Mouse (Mus musculus) mouse embryonic stem cell (cell line): ENCODE data around the gene Vmn1r229.

Experiments used
- in situ Hi-C, 2 experiments: fragments of 300-500 bp; cut with MboI; formaldehyde crosslinking; loops; 1 replicate in 1 of 2; 3 replicates in 1 of 2; pipeline ENCODE4 v1.14.3; 2019 to 2020; ENCODE audit warnings: low sequenced_read_pairs in 2 of 2, low pct_unique_long_range_greater_than_20kb in 1 of 2, mixed read lengths in 1 of 2; ENCODE audit not compliant: unreplicated experiment in 1 of 2

Vmn1r229 gene

DNA sequence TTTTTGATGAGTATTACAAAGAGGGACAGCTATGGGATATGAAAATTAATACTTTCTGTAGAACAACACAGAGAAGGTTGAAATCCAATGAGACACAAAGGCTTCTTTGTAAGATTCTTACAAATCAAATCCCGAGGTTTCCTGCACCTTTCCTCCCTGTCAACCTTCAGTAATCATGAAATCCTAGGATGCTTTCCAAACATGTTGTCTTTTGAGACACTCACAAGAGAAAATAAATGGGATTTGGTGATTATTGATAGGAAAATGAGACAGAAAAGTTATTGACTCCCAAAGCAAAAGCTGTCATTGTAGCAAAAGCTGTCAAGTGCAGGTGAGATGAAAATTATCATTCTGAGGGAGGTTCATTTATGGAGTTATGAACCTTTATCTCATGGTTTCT is at the start of gene Vmn1r229:
Gene Vmn1r229 (plus strand): TSS at position 301 of the 400 bp plus-strand sequence.
- in situ Hi-C loops = no loop called here

DNA sequence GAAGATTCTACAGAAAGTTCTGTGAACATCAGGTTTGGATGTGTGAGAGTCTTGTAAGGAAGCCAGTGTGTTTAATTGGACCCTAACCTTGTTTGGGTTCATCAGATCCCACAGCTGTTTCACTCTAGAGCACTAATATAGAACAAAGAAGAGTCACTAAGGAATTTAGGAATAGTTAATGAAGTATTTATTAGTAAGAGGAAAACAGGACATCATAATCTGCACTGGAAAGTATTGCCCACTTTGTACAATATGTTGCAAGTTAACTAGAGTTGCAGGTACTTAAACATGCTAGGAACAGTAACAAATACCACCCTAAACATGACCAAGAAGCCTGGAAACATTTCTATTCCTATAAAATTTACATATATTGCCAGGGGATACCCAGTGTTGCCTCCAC is 25.3 kb upstream of the Vmn1r229 start, which contains the start of gene Vmn1r228:
Gene Vmn1r228 (minus strand): TSS at position 101 of the 400 bp plus-strand sequence.
- in situ Hi-C loops = no loop called here

DNA sequence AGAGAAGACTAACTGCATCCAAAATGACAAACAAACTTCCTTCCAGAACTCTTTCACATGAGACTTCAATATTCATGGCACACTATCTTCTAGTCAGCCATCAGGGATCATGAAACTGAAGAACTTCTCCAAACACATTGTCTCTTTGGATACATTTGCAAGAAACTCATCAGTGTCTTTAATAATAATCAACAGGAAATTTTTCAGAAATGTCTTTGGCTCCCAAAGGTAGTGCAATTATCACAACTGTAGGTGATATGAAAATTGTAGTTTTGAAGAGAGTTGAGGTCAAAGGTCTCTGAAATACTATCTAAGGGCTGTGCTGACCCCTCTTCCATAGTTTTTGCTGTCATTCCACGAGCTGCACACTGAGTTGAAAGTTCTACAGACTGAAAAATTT is 28.8 kb downstream of the Vmn1r229 start, which contains the start of gene Vmn1r230:
Gene Vmn1r230 (plus strand): TSS at position 301 of the 400 bp plus-strand sequence.
- in situ Hi-C loops = no loop called here
